Mouse (Mus musculus): ENCODE results near the gene Timm10b.

Timm10b gene

GRCm38 (mm10) chr7:105641936-105642335, 2.1 kb downstream of the Timm10b start:
- DNase-seq: no peak

DNA sequence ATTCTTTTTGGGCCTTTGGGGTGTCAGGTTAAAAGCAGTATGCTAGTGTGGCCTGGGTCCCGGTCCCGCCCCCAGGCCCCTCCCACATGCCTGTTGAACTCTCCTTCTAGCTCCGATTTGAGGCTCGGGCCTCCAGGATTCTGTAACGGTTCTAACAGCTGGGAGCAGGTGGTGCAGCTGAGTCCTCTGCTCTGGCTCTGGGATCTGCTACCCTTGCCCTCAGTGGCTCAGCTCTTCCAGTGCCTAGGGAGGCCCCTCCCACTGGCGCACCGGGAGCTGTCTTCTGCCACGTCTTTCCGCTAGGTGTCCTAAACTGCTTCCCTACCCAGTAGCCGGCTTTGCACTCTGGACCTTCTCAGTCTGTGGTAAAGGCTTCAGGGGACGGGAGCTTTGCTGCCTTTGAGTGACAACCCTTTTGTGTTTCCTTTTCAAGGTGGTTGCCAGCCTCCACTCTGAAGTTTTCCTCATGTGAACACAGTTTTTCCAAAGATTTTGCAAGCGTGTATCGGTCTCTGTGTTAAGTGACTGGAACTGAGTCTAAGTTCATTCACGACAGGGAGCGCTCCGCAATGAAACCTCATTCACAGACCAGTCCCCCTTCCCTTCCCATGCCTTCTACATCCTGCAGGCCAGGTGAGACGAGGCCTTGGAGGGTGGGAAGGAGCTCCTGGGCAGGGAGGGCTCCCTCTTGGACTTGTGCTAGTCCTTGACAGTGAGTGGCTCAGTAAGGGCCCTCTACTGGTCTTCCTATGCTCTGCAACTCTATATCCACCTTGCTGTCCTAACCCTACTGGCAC, 11.0 kb downstream of the Timm10b start, which contains the start of gene Dnhd1:
Dnhd1 (plus strand) TSS at position 189 of the 797 bp plus-strand sequence.
- peak; percentile 89 to 94 for DNase-seq

GRCm38 (mm10) chr7:105685541-105686197, 45.8 kb downstream of the Timm10b start:
- DNase-seq: no peak

- DNase-seq: no peak
These were observed 51.0 kb downstream of the Timm10b start for GRCm38 (mm10) chr7:105690875-105691274.
